Mouse (Mus musculus) erythroblast, embryonic 14.5 days (primary cell): ENCODE measurements around the gene Hnrnpul2.

ENCODE experiments used
- GATA1 ChIP-seq: IDR thresholded peaks from 2 replicates; pipeline ENCODE4 v1.6.1; 2012; ENCODE audit warnings: low read length, inconsistent platforms, mixed read lengths
- TAL1 ChIP-seq: IDR thresholded peaks from 3 replicates; pipeline ENCODE4 v1.6.1; 2012; ENCODE audit warnings: low read length, inconsistent platforms, mixed read lengths

DNA sequence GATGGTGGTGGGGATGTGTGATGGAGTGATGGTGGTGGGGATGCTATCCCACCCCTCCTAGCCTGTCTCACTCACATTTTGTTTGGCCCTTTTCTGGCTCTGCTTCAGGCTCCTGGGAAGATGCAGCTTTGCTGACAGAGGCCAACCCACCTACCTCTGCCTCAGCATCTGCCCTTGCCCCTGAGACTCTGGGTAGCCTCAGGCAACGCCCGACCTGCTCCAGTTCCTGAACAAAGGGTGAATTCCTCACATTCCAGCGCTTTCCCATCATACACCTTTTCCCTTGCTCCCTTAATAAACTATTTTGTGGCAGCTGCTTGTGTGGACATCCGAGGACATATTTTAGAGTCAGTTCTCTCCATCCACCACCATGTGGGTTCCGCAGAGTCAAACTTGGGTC is 28.5 kb downstream of the Hnrnpul2 start:
- TF ChIP-seq GATA1 (no peak), TAL1 (no peak)
